Mouse (Mus musculus) macrophage (primary cell): ENCODE measurements around the gene Plekhj1. TPM values are rescaled to one million over a fixed set of nuclear protein-coding genes. Genes with fewer than 3 reads are reported as not detected.

Experiments used
- polyA plus RNA-seq: library from polyadenylated mRNA; stranded (reverse); fragments of 250-400 nt; gene quantifications from 3 replicates; pipeline ENCODE4 v1.2.4, GENCODE M21; 2018; ENCODE audit warnings: inconsistent platforms

Gene Plekhj1
- polyA plus RNA-seq, 1 experiment from 2014 or later, result 24.5 TPM

Other genes starting within 250 kb of the Plekhj1 start
- gene Rexo1, start 237.1 kb downstream of the Plekhj1 start, polyA plus RNA-seq, result 14.2 to 19.1 TPM (median 18.5 TPM) in 3 replicates
- 3.4 to 12.6 TPM (median 6.0 TPM) in 3 replicates for gene Klf16, start 221.3 kb downstream of the Plekhj1 start, polyA plus RNA-seq
- 11.7 to 58.2 TPM (median 51.7 TPM) in 3 replicates for gene Abhd17a, start 208.3 kb downstream of the Plekhj1 start, polyA plus RNA-seq
- 34.4 to 66.1 TPM (median 53.0 TPM) in 3 replicates for gene Scamp4, start 195.8 kb downstream of the Plekhj1 start, polyA plus RNA-seq
- 0.60 to 3.8 TPM (median 2.4 TPM) in 3 replicates for gene Adat3, start 195.7 kb downstream of the Plekhj1 start, polyA plus RNA-seq
- 0.44 to 1.1 TPM in 2 of 3 replicates, not detected in the other for gene Gm49322, start 192.6 kb downstream of the Plekhj1 start, polyA plus RNA-seq
- gene Csnk1g2, start 175.8 kb downstream of the Plekhj1 start, polyA plus RNA-seq, result 66.6 to 78.0 TPM (median 74.8 TPM) in 3 replicates
- 16.9 to 26.0 TPM (median 21.9 TPM) in 3 replicates for gene Btbd2, start 141.6 kb downstream of the Plekhj1 start, polyA plus RNA-seq
- gene Mknk2, start 120.5 kb downstream of the Plekhj1 start, polyA plus RNA-seq, result 75.7 to 134 TPM (median 82.8 TPM) in 3 replicates
- 34.5 to 48.6 TPM (median 44.2 TPM) in 3 replicates for gene Mob3a, start 96.6 kb downstream of the Plekhj1 start, polyA plus RNA-seq
- 1.9 to 5.5 TPM (median 2.3 TPM) in 3 replicates for gene Izumo4, start 96.4 kb downstream of the Plekhj1 start, polyA plus RNA-seq
- gene Ap3d1, start 56.4 kb downstream of the Plekhj1 start, polyA plus RNA-seq, result 92.5 to 126 TPM (median 111 TPM) in 3 replicates
- gene Dot1l, start 43.4 kb downstream of the Plekhj1 start, polyA plus RNA-seq, result 14.1 to 16.7 TPM (median 15.1 TPM) in 3 replicates
- gene Sf3a2, start 428 bp downstream of the Plekhj1 start, polyA plus RNA-seq, result 30.3 to 61.7 TPM (median 44.0 TPM) in 3 replicates
- gene Amh, start 6.6 kb upstream of the Plekhj1 start, polyA plus RNA-seq, result 0.15 TPM in 1 of 3 replicates, not detected in the others
- not detected in 3 replicates for gene Jsrp1, start 14.9 kb upstream of the Plekhj1 start, polyA plus RNA-seq
- gene Oaz1, start 28.0 kb upstream of the Plekhj1 start, polyA plus RNA-seq, result 170 to 604 TPM (median 522 TPM) in 3 replicates
- gene Lingo3, start 45.4 kb upstream of the Plekhj1 start, polyA plus RNA-seq, result not detected in 3 replicates
- gene Lsm7, start 56.6 kb upstream of the Plekhj1 start, polyA plus RNA-seq, result 32.4 to 122 TPM (median 57.0 TPM) in 3 replicates
- 8.7 to 16.8 TPM (median 15.4 TPM) in 3 replicates for gene Sppl2b, start 56.6 kb upstream of the Plekhj1 start, polyA plus RNA-seq
- gene Tmprss9, start 73.2 kb upstream of the Plekhj1 start, polyA plus RNA-seq, result not detected in 3 replicates
- 25.5 to 160 TPM (median 109 TPM) in 3 replicates for gene Timm13, start 102.3 kb upstream of the Plekhj1 start, polyA plus RNA-seq
- gene Lmnb2, start 119.6 kb upstream of the Plekhj1 start, polyA plus RNA-seq, result 6.2 to 17.4 TPM (median 7.2 TPM) in 3 replicates
- 45.9 to 89.8 TPM (median 71.3 TPM) in 3 replicates for gene Gadd45b, start 131.4 kb upstream of the Plekhj1 start, polyA plus RNA-seq
- gene Gng7, start 216.3 kb upstream of the Plekhj1 start, polyA plus RNA-seq, result 0.88 to 1.1 TPM (median 0.93 TPM) in 3 replicates
- gene Diras1, start 227.0 kb upstream of the Plekhj1 start, polyA plus RNA-seq, result not detected in 3 replicates
- gene Slc39a3, start 238.8 kb upstream of the Plekhj1 start, polyA plus RNA-seq, result 6.1 to 14.7 TPM (median 14.6 TPM) in 3 replicates